Mouse (Mus musculus) kidney, adult 11 months (tissue): ENCODE data around the gene Dact3.

Source experiments
- DNase-seq: peaks from one replicate; pipeline ENCODE4 v3.0.0; 2022

Gene Dact3

GRCm38 (mm10) chr7:16859902-16860651 lies 15.0 kb upstream of the Dact3 start:
- no peak for DNase-seq

- DNase-seq, result no peak
Observed at GRCm38 (mm10) chr7:16867488-16867887, 7.6 kb upstream of the Dact3 start.

DNA sequence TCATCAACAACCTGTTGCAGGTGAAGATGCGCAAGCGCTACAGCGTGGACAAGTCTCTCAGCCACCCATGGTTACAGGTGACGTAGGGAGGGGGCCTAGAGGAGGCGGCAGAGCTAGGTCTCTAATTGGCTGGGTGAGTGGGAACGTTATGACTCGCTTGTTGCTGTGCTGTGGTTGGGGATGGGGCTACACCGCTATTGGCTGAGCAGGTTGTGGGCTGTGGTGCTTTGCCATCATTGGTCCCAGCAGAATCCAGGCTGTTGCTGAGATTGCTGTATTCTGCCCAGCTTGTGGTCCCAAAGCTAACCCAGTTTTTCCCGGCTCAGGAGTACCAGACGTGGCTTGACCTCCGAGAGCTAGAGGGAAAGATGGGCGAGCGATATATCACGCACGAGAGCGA lies 5.6 kb upstream of the Dact3 start:
- no peak for DNase-seq

DNA sequence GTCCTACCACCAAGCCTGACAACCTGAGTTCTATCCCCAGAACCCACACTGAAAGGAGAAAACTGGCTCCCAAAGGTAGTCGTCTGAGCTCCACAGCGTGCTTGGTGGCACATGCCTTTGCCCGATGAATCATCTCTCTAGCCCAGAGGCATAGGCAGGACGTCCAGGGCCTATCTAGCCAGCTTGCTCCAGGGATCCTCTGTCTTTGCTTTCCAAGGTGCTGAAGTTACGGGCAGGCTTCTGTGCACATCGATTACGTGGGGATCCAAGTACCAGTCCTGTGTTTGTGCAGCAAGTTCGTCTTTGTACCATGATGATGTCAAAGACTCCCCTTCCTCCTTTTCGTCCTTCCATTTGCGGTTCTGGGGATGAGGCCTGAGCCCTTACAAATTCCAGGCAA lies 3.5 kb upstream of the Dact3 start:
- no peak for DNase-seq

DNA sequence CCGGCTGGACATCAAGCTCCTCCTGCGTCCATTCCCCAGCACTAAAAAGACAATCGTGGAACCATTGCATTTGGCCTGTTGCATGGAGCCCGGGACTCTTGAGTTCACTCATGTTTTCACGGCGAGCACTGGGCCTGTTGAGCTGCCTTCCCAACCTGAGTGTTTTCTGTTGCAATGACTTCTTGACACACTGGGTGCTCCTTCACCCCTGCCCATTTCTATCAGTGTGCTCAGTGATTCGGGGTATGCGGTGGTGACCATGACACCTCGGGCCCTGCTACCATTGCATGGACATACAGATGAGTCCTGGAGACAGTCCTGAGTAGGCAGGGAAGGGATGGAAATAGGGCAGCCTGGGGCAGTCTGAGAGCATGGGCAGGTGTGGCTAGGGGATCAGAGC lies 2.6 kb upstream of the Dact3 start:
- DNase-seq, result no peak

GRCm38 (mm10) chr7:16873392-16873791 lies 1.7 kb upstream of the Dact3 start:
- DNase-seq, result no peak

- peak; percentile 74 for DNase-seq
Observed at GRCm38 (mm10) chr7:16874190-16874589, 927 bp upstream of the Dact3 start.

- peak; percentile 100 for DNase-seq
Observed at GRCm38 (mm10) chr7:16874756-16875309, 284 bp upstream of the Dact3 start.

- DNase-seq, result no peak
Observed at GRCm38 (mm10) chr7:16875326-16875725, 209 bp downstream of the Dact3 start.

GRCm38 (mm10) chr7:16876006-16876405 lies 889 bp downstream of the Dact3 start:
- no peak for DNase-seq

- DNase-seq, result no peak
Observed at GRCm38 (mm10) chr7:16876608-16877007, 1.5 kb downstream of the Dact3 start.

DNA sequence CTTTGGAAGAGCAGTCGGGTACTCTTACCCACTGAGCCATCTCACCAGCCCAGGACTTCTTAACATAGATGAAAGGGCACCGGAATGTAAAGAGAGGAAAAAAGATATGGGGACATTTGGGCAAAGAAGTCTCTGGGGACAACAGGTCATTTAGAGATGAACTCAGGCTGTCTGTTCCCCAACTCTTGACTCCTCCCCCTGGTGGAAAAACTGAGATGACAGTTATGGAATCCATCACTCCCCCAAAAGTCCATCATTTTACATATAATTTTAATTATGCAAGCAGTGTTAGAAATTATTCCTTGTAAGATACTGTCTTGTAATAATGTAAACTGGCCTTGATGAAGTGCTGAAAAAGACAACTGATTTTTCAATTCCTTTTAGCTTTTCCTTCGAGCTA lies 2.6 kb downstream of the Dact3 start:
- DNase-seq, result no peak

DNA sequence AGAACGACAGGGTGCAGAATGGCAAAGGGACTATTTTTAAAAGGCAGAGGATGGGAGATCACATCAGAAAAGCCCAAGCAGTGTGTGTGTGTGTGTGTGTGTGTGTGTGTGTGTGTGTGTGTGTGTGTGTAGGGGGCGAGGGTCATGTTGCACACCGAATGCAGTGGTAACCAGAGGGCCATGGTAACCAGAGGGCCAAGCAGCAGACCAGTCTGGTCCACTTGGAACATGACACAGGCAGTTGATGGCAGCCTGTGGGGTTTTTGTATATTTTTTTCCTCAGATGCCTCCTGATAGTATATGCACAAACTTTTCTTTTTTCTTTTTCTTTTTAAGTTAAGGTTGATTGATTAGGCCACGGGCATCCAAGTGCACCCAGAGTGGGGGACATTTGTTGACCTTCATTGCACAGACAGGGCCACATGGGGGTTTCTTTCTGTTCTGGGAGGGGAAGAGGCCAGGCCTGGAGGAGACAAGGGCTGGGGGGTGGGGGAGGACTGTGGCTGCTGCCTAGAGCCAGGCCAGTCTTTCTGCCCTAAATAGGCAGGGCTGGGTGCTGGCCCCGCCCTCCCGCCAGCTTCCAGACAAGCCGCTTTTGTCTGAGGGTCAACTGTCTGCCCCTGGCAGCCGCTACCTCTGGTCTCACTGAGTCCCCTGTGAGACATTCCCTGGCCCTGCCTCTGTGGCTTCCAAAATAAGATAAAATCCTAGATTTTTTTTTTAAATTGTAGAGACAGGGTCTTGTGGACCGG lies 4.9 kb downstream of the Dact3 start:
- DNase-seq, result no peak

- no peak for DNase-seq
Observed at GRCm38 (mm10) chr7:16880615-16881014, 5.5 kb downstream of the Dact3 start.

- DNase-seq, result no peak
Observed at GRCm38 (mm10) chr7:16883162-16883561, 8.0 kb downstream of the Dact3 start.

GRCm38 (mm10) chr7:16884334-16884733 lies 9.2 kb downstream of the Dact3 start:
- no peak for DNase-seq

DNA sequence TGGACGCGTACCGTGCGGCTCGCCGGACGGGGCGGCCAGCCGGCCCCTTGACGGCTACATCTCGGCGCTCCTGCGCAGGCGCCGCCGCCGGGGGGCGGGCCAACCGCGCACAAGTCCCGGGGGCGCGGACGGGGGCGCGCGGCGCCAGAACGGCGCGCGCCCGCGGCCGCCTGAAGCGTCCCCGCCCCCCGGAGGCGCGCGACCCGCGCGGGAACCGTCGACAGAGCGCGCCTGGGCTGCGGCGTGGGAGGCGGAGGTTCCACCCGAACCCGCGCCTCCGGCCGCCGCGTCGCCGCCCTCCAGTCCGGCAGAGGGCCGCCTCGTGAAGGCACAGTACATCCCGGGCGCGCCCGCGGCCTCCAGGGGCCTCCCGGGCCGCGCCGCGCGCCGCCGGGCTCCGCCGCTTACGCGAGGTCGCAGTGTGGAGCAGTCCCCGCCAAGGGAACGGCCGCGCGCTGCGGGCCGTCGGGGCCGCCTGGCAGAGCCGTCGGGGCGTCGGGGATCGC lies 10.2 kb downstream of the Dact3 start:
- no peak for DNase-seq

GRCm38 (mm10) chr7:16885905-16886304 lies 10.8 kb downstream of the Dact3 start:
- DNase-seq, result no peak

DNA sequence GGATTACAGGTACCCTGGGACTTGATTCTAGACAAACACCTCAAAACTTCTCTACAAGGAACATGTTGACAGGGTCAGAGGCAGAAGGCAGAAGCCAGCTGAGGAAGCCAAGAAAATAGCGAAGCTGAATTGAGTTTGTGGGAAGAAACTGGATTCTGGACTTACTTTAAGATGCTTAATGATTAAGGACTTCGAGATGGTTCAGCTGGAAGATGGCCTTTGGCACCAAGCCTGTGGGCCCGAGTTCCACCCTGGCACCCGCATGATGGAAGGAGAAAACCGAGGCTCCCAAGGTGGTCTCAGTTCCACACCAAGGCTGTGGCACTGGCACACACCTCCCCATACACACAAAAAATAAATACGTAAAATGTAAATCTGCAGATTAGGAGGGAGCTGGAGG lies 15.4 kb downstream of the Dact3 start:
- no peak for DNase-seq

DNA sequence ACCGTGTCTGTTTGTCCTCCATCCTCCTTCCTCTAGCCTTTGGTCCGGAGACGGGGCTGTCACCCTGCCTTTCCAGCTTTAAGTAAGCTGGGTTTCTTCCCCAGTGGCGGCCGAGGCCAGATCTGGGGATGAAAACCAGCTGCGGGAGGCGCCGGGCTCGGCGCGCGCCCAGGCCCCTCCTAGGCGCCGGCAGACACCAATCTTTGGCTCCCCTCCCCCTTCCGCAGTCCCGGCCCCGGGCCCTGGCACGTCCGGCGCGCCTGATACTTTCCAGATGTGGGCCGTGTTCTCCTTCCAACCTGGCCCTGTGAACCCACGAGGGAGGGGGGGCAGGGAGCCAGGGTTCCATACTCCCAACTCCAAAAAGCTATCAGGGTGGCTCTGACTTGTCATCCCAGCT lies 15.8 kb downstream of the Dact3 start:
- peak; percentile 60 for DNase-seq

- peak; percentile 68 for DNase-seq
Observed at GRCm38 (mm10) chr7:16891641-16892351, 16.7 kb downstream of the Dact3 start, which contains the start of gene Gng8. Gene Gng8 (plus strand): TSS chr7:16891786.

GRCm38 (mm10) chr7:16892352-16892730 lies 17.2 kb downstream of the Dact3 start:
- no peak for DNase-seq

GRCm38 (mm10) chr7:16893612-16894011 lies 18.5 kb downstream of the Dact3 start:
- no peak for DNase-seq
